Mouse (Mus musculus) embryonic fibroblast, embryonic 13.5 days (primary cell): Measurements from ENCODE around the gene Ran. TPM values are rescaled to one million over a fixed set of nuclear protein-coding genes. Genes with fewer than 3 reads are reported as not detected.
"Not testable (repeated sequence)": the region's sequence is repeated elsewhere in the genome, so short reads cannot be mapped to it uniquely, and the experiment has no call there.

Source experiments
- H3K27ac ChIP-seq: 2 replicates; pipeline ENCODE4 v1.5.1; 2012; ENCODE audit warnings: low read length, control low read depth, inconsistent platforms; ENCODE audit not compliant: insufficient read depth
- H3K4me1 ChIP-seq: 2 replicates; pipeline ENCODE4 v1.6.1; 2011; ENCODE audit warnings: low read length; ENCODE audit not compliant: control insufficient read depth, insufficient read depth
- H3K4me3 ChIP-seq: 2 replicates; pipeline ENCODE4 v1.5.1; 2011; ENCODE audit warnings: mild to moderate bottlenecking, control low read depth, low read length; ENCODE audit not compliant: insufficient read depth
- CTCF ChIP-seq: IDR thresholded peaks from 2 replicates; pipeline ENCODE4 v1.5.1; 2011; ENCODE audit warnings: mild to moderate bottlenecking, control low read depth, low read length, moderate library complexity, borderline replicate concordance; ENCODE audit not compliant: insufficient read depth
- POLR2A ChIP-seq: IDR thresholded peaks from 2 replicates; pipeline ENCODE4 v1.6.1; 2011; ENCODE audit warnings: low read depth, mild to moderate bottlenecking, control low read depth, low read length, moderate library complexity
- polyA plus RNA-seq: library from polyadenylated mRNA; stranded (reverse); fragments of >200 nt; gene quantifications from 2 replicates; pipeline ENCODE4 v1.2.4, GENCODE M21; 2011; ENCODE audit warnings: low read depth; ENCODE audit not compliant: missing spikeins, insufficient read length

Gene Ran
- polyA plus RNA-seq = 260 and 321 TPM in 2 replicates

- Histone ChIP-seq H3K4me3 (peak within 1 kb of the TSS; percentile 99), H3K27ac (peak within 1 kb of the TSS; percentile 98), H3K4me1 (no peaks in the 10 kb centered on the region)
- peak; percentile 77 for TF ChIP-seq POLR2A
- TF ChIP-seq CTCF = no peak
Measured at GRCm38 (mm10) chr5:129019497-129020299, at the start of gene Ran. Ran (plus strand) TSS chr5:129020069.

- no peak for TF ChIP-seq CTCF
- TF ChIP-seq POLR2A = no peak
- Histone ChIP-seq H3K4me1 (no peaks in the 10 kb centered on the region), H3K27ac (no peak overlapping the region), H3K4me3 (no peak overlapping the region)
Measured at GRCm38 (mm10) chr5:128970878-128971277, 49.0 kb upstream of the Ran start.

DNA sequence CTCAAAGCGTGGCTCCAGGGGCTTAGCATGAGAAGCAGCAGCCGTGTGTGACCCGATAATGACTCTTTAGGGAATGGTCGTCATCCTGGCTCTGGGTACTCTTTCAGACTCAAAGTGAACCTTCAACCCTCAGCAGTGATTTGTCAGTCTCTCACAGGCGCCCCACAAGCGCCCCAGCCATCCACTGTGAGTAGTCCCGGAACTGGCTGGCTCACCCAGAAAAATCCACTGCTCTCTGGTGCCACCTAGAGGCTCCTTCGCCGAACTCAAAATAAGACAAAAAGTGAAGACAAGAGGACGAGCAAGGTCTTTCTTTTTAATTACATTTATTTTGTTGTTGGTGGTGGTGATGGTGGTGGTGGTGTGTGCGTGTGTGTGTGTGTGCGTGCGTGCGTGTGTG is 48.6 kb upstream of the Ran start:
- no peak overlapping the region for H3K4me3 ChIP-seq
- no peaks in the 10 kb centered on the region for H3K4me1 ChIP-seq
- no peak for TF ChIP-seq CTCF
- TF ChIP-seq POLR2A = no peak

DNA sequence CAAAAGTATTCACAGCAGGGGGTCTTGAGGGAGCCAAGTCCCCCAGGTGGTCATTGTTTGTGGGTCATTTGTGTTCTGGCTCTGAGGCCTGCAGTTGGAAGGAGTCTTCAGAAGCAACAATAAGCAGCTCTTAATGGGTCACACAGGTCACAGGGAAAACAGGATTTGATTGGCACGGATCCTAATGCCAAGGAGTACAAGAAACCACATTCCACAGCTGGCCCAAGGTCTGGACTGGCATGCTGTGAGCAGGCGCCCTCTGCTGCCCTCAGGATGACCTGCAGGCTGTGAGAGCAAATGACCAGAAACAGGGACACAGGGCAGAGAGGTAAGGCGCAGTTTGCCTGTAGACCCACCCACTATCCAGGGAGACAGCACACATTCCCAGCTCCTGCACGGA is 43.6 kb upstream of the Ran start:
- no peak for TF ChIP-seq POLR2A
- TF ChIP-seq CTCF = peak; percentile 72
- Histone ChIP-seq H3K4me1 (no peaks in the 10 kb centered on the region), H3K27ac (no peak overlapping the region), H3K4me3 (no peak overlapping the region)

More for the DNA sequence above, 48.6 kb upstream of the Ran start:
- no peak overlapping the region for H3K27ac ChIP-seq

DNA sequence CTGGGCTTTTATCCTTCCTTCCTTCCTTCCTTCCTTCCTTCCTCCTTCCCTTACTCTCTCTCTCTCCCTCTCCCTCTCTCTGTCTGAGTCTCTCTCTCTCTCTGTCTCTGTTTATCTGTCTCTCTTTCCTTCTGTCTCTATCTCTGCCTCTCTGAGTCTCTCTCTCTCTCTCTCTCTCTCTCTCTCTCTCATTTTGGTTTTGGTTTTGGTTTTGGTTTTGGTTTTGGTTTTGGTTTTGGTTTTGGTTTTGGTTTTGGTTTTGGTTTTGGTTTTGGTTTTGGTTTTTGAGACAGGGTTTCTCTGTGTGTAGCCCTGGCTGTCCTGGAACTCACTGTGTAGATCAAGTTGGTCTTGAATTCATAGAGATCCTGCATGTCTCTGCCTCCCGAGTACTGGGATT is 42.4 kb upstream of the Ran start:
- not testable (repeated sequence) for H3K4me3 ChIP-seq, H3K27ac ChIP-seq, H3K4me1 ChIP-seq

DNA sequence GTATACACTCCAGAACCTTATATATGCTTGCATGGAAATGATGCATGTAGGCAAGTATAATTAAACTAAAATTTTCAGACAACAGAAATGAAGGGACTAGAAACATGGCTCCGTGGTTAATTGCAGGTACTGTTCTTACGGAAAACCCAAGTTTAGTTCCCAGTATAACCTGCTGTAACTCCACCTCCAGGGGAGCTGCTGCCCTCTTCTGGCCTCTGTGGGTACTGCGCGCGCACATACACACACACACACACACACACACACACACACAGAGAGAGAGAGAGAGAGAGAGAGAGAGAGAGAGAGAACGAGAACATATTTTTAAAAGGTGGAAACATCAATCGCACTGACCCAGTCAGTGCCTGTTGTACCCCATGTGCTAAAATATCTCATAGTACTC is 40.9 kb upstream of the Ran start:
- TF ChIP-seq POLR2A = no peak
- no peak for TF ChIP-seq CTCF
- Histone ChIP-seq H3K27ac (no peak overlapping the region), H3K4me3 (no peak overlapping the region), H3K4me1 (no peaks in the 10 kb centered on the region)

GRCm38 (mm10) chr5:128980857-128981256 is 39.0 kb upstream of the Ran start:
- no peak overlapping the region for H3K4me3 ChIP-seq
- no peaks in the 10 kb centered on the region for H3K4me1 ChIP-seq
- TF ChIP-seq POLR2A (no peak), CTCF (no peak)
- no peak overlapping the region for H3K27ac ChIP-seq

DNA sequence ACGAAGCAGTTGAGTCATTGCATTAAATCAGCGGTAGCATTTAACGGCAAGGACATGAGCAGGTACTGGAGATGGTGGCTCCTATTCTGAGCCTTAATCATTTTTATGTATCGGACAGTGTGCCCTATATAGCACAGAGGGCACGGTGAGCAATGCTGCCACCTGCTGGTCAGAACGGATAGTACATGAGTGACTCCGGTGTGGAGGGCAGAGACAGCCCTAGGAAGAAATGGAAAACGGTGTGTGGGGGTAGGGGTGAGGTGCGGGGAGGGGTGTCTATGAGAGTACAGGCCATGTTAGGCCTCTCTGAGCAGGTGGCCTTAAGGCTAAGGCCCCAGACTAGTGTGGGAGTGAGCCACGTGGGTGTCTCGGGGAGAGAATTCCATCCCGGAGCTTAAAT is 38.3 kb upstream of the Ran start:
- Histone ChIP-seq H3K4me1 (no peaks in the 10 kb centered on the region), H3K27ac (no peak overlapping the region), H3K4me3 (no peak overlapping the region)
- TF ChIP-seq CTCF = peak; percentile 97
- no peak for TF ChIP-seq POLR2A

DNA sequence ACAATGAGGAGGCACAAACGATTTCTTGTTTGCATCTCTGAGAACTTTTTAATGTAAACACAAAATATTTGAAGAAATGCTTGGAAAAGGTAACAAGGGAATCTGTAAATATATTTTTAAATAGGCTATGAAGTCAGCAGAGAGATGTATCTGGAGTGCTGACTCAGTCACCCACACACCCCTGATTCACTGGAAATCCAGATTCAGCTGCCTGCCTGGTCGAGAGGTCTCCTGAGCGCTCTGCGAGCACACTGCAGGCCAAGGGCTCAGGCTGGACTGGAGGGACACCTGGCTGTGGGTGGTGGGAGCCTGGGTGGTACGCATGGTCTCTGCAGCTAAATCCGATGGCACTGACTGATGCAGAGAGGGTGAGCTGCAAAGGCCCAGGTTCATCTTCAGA is 35.3 kb upstream of the Ran start:
- Histone ChIP-seq H3K4me1 (no peaks in the 10 kb centered on the region), H3K27ac (no peak overlapping the region), H3K4me3 (no peak overlapping the region)
- TF ChIP-seq CTCF (no peak), POLR2A (no peak)

GRCm38 (mm10) chr5:128985946-128986345 is 33.9 kb upstream of the Ran start:
- TF ChIP-seq POLR2A (no peak), CTCF (no peak)
- no peak overlapping the region for H3K4me3 ChIP-seq
- no peaks in the 10 kb centered on the region for H3K4me1 ChIP-seq
- no peak overlapping the region for H3K27ac ChIP-seq

DNA sequence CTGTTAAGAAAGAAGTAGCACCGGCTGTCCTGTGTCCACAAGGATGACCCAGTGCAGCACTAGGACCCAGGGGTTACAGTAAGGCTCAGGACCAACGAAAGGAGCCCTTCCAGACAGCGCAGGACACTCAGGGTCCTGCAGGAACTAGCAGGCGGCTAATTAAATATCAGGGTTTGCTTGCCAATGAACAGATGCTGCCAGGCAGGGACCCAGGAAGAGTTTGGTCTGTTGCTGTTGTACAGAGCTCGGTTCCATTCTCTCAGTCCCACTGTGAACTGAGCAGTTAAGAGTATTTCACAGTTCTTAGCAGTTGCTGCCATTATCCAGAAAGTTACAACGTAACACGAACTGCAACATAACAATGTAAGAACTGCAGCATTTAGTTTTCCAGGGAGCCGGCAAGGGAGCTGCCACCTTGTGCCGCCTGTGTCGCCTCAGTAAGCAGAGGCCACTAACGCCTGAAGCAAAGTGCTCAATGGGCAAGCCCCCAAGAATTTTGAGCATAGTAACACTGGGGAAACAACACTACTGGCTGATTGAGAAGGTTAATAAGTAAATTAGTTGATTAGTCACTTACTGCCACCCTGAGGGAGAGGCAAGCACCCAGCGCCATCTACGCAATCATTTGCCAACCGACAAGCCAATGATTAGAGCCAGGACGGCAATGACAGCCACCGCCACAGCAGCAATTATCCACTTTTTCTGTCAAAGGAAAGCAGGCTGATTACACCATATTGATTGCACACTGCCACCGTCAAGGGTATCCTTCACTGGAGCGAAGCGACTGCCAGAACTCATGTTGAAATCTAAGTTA is 32.5 kb upstream of the Ran start:
- no peak for TF ChIP-seq POLR2A
- H3K27ac ChIP-seq = no peak overlapping the region
- no peaks in the 10 kb centered on the region for H3K4me1 ChIP-seq
- H3K4me3 ChIP-seq = no peak overlapping the region
